Mouse (Mus musculus) limb, embryonic 11.5 days (tissue): ENCODE data around the gene Sema4f. TPM values are rescaled to one million over a fixed set of nuclear protein-coding genes. Genes with fewer than 3 reads are reported as not detected.

Source experiments
- ATAC-seq: fragments of 200-750 bp; cut with Nextera tagmentation; 2 replicates; pipeline ENCODE4 v1.8.0; 2017; ENCODE audit warnings: low read depth; ENCODE audit not compliant: insufficient number of reproducible peaks, low FRiP score, low TSS enrichment
- DNase-seq: peaks from one replicate; pipeline ENCODE4 v3.0.0-alpha.2; 2015; ENCODE audit warnings: low spot score
- H3K27ac ChIP-seq: fragments of 300-500 bp; sonication (generic); replicated peaks from 2 replicates; pipeline ENCODE4 v1.5.1; 2014; ENCODE audit warnings: low read depth, mild to moderate bottlenecking, low read length
- H3K27me3 ChIP-seq: fragments of 300-500 bp; sonication (generic); 2 replicates; pipeline ENCODE4 v1.6.1; 2014; ENCODE audit warnings: mild to moderate bottlenecking, low read length, mixed read lengths; ENCODE audit not compliant: control insufficient read depth, insufficient read depth
- H3K36me3 ChIP-seq: fragments of 300-500 bp; sonication (generic); 2 replicates; pipeline ENCODE4 v1.6.1; 2014; ENCODE audit warnings: mild to moderate bottlenecking, low read length, moderate library complexity, mixed read lengths; ENCODE audit not compliant: control insufficient read depth, insufficient read depth
- H3K4me1 ChIP-seq: fragments of 300-500 bp; sonication (generic); 2 replicates; pipeline ENCODE4 v1.6.1; 2014; ENCODE audit warnings: low read length, mixed read lengths; ENCODE audit not compliant: control insufficient read depth, insufficient read depth
- H3K4me2 ChIP-seq: fragments of 300-500 bp; sonication (generic); 2 replicates; pipeline ENCODE4 v1.6.1; 2014; ENCODE audit warnings: low read depth, mild to moderate bottlenecking, moderate library complexity; ENCODE audit not compliant: severe bottlenecking
- H3K4me3 ChIP-seq: fragments of 300-500 bp; sonication (generic); 2 replicates; pipeline ENCODE4 v1.5.1; 2014; ENCODE audit warnings: low read depth, low read length
- H3K9ac ChIP-seq: fragments of 300-500 bp; sonication (generic); 2 replicates; pipeline ENCODE4 v1.6.1; 2014; ENCODE audit warnings: mild to moderate bottlenecking, low read length
- H3K9me3 ChIP-seq: fragments of 300-500 bp; sonication (generic); 2 replicates; pipeline ENCODE4 v1.6.1; 2016; ENCODE audit warnings: low read length; ENCODE audit not compliant: control insufficient read depth
- WGBS: fragments of 180-500 bp; shearing (Covaris S2); extraction: QIAGEN DNeasy Blood & Tissue Kit; methylation state at CpG from one replicate; pipeline ENCODE4 v1.1.7; 2014; 5-methylcytosine and 5-hydroxymethylcytosine counted together
- polyA plus RNA-seq: library from polyadenylated mRNA; unstranded; fragments of >200 nt; fragmentation: Nextera tagmentation; extraction: Ambion mirVana; gene quantifications from 2 replicates; pipeline ENCODE4 v1.2.1, GENCODE M21; 2014

The Sema4f gene
- polyA plus RNA-seq, 1 experiment from 2014 or later: 1.2 TPM

- Histone ChIP-seq H3K36me3 (no peaks in the 10 kb centered on the region), H3K4me1 (peaks cover 1% of the 10 kb centered on the region; the same call in 1 of the 2 replicates), H3K9ac (no peak overlapping the region), H3K27me3 (no peaks in the 10 kb centered on the region), H3K4me3 (no peak overlapping the region), H3K9me3 (no peaks in the 10 kb centered on the region), H3K27ac (no peak overlapping the region), H3K4me2 (no peak overlapping the region)
- ATAC-seq: no peak
- no peak for DNase-seq
- WGBS: 92% methylated on average over 4 of the region's 4 CpGs
Observed at GRCm38 (mm10) chr6:82886330-82886729, 53.2 kb downstream of the Sema4f start.

DNA sequence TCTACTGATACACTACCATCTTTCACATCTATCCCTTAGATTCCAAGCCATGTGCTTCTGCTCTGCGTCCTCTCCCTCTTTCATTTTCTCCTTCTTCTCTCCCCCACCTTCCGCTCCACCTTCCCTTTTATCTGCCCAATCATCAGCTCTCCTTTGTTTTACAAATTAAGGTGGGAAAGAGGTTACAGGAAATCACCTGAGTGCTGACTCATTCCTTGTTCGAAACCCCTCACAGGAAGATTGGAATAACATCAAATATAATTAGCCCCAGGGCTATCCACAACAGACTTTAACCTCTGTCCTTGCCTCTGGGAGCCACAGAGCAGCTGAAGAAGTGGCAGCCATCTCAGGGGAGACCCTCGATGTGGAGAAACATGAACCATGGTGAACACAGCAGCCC lies 53.7 kb downstream of the Sema4f start:
- Histone ChIP-seq H3K4me1 (no peaks in the 10 kb centered on the region), H3K27me3 (no peaks in the 10 kb centered on the region), H3K36me3 (no peaks in the 10 kb centered on the region), H3K4me3 (no peak overlapping the region), H3K4me2 (no peak overlapping the region), H3K27ac (no peak overlapping the region), H3K9ac (no peak overlapping the region), H3K9me3 (no peaks in the 10 kb centered on the region)
- 83% methylated on average over 4 of the region's 4 CpGs for WGBS
- ATAC-seq: no peak
- no peak for DNase-seq

GRCm38 (mm10) chr6:82885441-82885840 lies 54.1 kb downstream of the Sema4f start:
- WGBS: 83% methylated on average over 2 of the region's 2 CpGs
- no peak overlapping the region for H3K4me2 ChIP-seq
- DNase-seq (no peak), ATAC-seq (no peak)
- no peaks in the 10 kb centered on the region for H3K36me3 ChIP-seq
- no peaks in the 10 kb centered on the region for H3K27me3 ChIP-seq
- H3K4me3 ChIP-seq: no peak overlapping the region
- H3K9me3 ChIP-seq: no peaks in the 10 kb centered on the region
- no peak overlapping the region for H3K9ac ChIP-seq
- no peak overlapping the region for H3K27ac ChIP-seq
- H3K4me1 ChIP-seq: no peaks in the 10 kb centered on the region

DNA sequence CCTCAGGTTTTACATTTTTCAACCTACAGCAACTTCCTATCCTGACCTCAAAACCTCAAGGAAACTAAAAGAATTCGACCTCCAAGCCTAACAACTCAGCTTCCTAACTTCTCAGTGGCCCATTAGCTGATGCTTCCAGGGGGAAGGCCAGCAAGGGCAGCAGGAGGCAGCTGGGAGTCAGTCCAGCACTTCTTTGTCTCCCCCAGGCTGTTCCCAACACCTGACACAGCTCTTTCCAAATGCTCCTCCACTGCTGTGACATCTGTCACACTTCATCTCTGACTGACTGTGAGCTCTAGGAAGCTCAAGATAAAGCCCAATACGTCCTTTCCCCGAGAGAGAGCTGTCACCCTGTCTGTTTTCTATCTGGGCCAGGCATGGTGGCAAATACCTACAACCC lies 55.0 kb downstream of the Sema4f start:
- Histone ChIP-seq H3K4me2 (no peak overlapping the region), H3K27me3 (no peaks in the 10 kb centered on the region), H3K9ac (no peak overlapping the region), H3K4me1 (no peaks in the 10 kb centered on the region), H3K9me3 (no peaks in the 10 kb centered on the region), H3K27ac (no peak overlapping the region), H3K36me3 (no peaks in the 10 kb centered on the region), H3K4me3 (no peak overlapping the region)
- DNase-seq (no peak), ATAC-seq (no peak)
- 61% methylated on average over 3 of the region's 3 CpGs for WGBS

- H3K27me3 ChIP-seq: no peaks in the 10 kb centered on the region
- H3K4me3 ChIP-seq: no peak overlapping the region
- no peak overlapping the region for H3K4me2 ChIP-seq
- H3K4me1 ChIP-seq: no peaks in the 10 kb centered on the region
- WGBS: 44% methylated on average over 21 of the region's 21 CpGs
- peak; percentile 75 for ATAC-seq
- H3K9me3 ChIP-seq: no peaks in the 10 kb centered on the region
- no peaks in the 10 kb centered on the region for H3K36me3 ChIP-seq
- H3K27ac ChIP-seq: no peak overlapping the region
- no peak overlapping the region for H3K9ac ChIP-seq
- DNase-seq: peak; percentile 79
Observed at GRCm38 (mm10) chr6:82881485-82882096, 58.0 kb downstream of the Sema4f start.

GRCm38 (mm10) chr6:82880807-82881206 lies 58.8 kb downstream of the Sema4f start:
- Histone ChIP-seq H3K27ac (no peak overlapping the region), H3K4me1 (no peaks in the 10 kb centered on the region), H3K4me2 (no peak overlapping the region), H3K4me3 (no peak overlapping the region), H3K9ac (no peak overlapping the region), H3K36me3 (no peaks in the 10 kb centered on the region), H3K27me3 (no peaks in the 10 kb centered on the region), H3K9me3 (no peaks in the 10 kb centered on the region)
- DNase-seq (no peak), ATAC-seq (no peak)
- WGBS: 78% methylated on average over 3 of the region's 3 CpGs

DNA sequence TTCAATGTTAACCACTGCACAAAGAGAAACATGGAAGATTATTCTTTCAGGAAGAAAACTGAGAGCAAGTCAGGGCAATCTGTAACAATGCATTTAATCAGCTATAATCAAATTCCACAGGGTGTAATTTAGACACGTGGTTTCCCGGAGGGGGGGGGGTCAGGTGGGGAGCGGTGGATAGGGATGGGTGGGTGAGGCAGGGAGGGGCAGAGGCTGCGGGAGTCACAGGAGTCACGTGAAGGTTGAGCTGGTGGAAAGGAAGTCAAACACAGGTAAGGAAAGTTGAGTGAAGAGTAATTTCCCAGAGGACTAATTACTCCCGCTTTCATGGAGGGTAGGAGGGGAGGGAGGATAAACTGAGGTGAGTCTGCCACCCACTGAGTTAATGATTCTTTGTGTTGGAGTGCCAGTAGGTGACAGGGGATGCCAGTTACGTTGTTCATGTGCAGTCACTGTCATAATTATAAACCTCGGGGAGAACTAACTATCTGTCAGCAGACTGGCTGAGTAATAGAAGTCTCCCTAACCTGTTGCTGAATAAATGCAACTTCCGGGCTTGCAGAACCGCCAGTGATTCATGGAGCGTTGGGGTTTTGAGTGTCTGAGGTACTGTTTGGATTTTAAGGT lies 60.0 kb downstream of the Sema4f start:
- Histone ChIP-seq H3K4me1 (no peaks in the 10 kb centered on the region), H3K9ac (no peak overlapping the region), H3K36me3 (no peaks in the 10 kb centered on the region), H3K9me3 (no peaks in the 10 kb centered on the region), H3K4me3 (no peak overlapping the region), H3K27me3 (no peaks in the 10 kb centered on the region), H3K4me2 (no peak overlapping the region), H3K27ac (no peak overlapping the region)
- 59% methylated on average over 11 of the region's 11 CpGs for WGBS
- no peak for ATAC-seq
- no peak for DNase-seq

DNA sequence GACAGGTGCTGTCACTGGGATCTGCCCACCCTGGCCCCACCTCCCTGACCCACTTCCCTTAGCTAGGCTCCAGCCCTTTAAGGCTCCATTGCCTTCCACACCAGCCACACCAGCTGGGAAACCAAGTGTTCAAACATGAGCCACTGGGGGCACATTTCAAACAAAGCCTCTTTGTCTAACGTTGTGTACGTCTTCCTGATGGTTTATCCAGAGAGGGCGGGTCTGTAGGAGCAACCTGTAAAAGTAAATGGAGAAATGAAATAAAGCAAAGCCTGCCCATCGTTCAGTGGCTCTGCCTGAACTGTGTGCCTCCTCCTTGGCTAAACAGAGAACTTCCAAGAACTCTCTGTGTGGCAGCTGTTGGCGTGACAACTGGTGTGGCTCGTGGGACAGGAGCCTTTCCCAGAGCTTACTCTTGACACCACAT lies 64.0 kb downstream of the Sema4f start:
- no peak for DNase-seq
- no peaks in the 10 kb centered on the region for H3K36me3 ChIP-seq
- H3K9ac ChIP-seq: no peak overlapping the region
- WGBS: 66% methylated on average over 6 of the region's 6 CpGs
- no peaks in the 10 kb centered on the region for H3K9me3 ChIP-seq
- 0 out of 2 replicates have a peak, but pooled peaks have one; percentile 47 for ATAC-seq
- no peak overlapping the region for H3K4me3 ChIP-seq
- H3K4me1 ChIP-seq: no peaks in the 10 kb centered on the region
- H3K4me2 ChIP-seq: no peak overlapping the region
- no peak overlapping the region for H3K27ac ChIP-seq
- H3K27me3 ChIP-seq: no peaks in the 10 kb centered on the region

DNA sequence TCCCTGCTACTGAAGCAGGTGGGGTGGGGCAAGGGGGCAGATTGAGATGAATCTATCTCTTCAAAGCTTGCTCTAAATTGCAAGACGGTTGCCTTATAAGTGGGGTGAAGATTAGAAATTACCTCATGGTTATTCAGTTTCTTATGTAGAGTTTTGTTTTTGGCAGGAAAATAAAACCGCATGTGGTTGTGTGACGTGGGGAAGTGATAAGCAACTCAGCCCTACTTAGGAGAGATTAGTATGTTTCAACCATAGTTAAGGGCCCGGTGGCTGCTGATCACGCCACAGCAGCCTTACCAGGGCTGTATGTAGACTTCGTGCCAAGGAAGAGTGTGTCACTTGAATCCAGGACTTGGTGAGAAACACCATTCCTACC lies 67.2 kb downstream of the Sema4f start:
- ATAC-seq: no peak
- WGBS: 88% methylated on average over 6 of the region's 6 CpGs

More for the DNA sequence above, 67.2 kb downstream of the Sema4f start:
- H3K9me3 ChIP-seq: no peaks in the 10 kb centered on the region
- H3K9ac ChIP-seq: no peak overlapping the region
- no peak overlapping the region for H3K4me2 ChIP-seq
- H3K27ac ChIP-seq: no peak overlapping the region
- no peak overlapping the region for H3K4me3 ChIP-seq
- no peak for DNase-seq
- no peaks in the 10 kb centered on the region for H3K27me3 ChIP-seq
- H3K36me3 ChIP-seq: no peaks in the 10 kb centered on the region
- no peaks in the 10 kb centered on the region for H3K4me1 ChIP-seq
